Mouse (Mus musculus) layer of hippocampus, postnatal 10 days (tissue): ENCODE results near the gene Itgb4. TPM values are rescaled to one million over a fixed set of nuclear protein-coding genes. Genes with fewer than 3 reads are reported as not detected.

ENCODE experiments used
- DNase-seq, 2 experiments: peaks; one replicate each; pipeline ENCODE4 v3.0.0; 2021; ENCODE audit warnings: low spot score in 2 of 2
- total RNA-seq, 2 experiments: library from RNA; stranded (reverse); gene quantifications; 2 replicates each; pipeline ENCODE4 v1.2.3; 2021

Gene Itgb4
- total RNA-seq, 2 experiments from 2014 or later = 0.85 to 1.3 TPM

GRCm38 (mm10) chr11:115968731-115969405 lies 5.6 kb upstream of the Itgb4 start:
- DNase-seq = no peak

GRCm38 (mm10) chr11:115970006-115970673 lies 4.4 kb upstream of the Itgb4 start:
- DNase-seq = no peak

GRCm38 (mm10) chr11:115971016-115971415 lies 3.5 kb upstream of the Itgb4 start:
- no peak for DNase-seq

- DNase-seq = no peak
Measured at GRCm38 (mm10) chr11:115975083-115975420, 543 bp downstream of the Itgb4 start.

DNA sequence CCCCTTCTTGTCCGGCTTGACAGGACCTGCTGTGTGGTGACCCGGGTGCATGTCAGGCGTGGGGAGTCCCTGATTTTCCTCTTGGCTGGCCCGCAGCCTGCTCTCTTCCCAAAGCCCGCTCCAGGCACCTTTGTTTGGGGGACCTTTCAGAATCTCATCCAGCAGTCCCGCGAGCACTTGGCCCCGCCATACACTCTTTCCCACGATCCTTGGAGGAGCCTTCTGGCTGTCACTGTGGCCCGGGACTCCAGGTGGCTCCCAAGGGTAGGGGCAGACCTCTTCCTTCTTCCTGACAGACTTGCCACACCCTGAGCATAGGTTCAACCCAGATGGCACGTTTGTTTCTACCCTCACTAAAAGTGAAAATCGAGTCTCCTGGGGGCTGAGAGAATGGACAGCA lies 1.0 kb downstream of the Itgb4 start:
- DNase-seq = no peak

- DNase-seq = no peak
Measured at GRCm38 (mm10) chr11:115982472-115982871, 8.0 kb downstream of the Itgb4 start.

DNA sequence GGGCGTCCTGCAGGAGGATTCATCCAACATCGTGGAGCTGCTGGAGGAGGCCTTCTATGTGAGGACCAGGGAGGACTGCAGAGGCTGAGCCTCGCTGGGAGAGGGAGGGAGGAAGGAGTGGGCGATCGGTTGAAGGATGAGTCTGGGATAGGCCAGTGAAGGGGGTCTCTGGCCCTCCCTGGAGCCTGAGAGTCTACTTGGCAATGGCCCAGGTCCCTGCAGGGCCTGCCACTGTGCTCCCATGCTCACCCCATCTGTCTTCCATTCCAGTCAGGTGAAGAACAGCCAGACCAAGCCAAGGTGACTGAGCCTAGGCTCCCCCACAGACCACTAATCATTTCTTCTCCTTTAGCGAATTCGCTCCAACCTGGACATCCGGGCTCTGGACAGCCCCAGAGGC lies 8.8 kb downstream of the Itgb4 start:
- no peak for DNase-seq

DNA sequence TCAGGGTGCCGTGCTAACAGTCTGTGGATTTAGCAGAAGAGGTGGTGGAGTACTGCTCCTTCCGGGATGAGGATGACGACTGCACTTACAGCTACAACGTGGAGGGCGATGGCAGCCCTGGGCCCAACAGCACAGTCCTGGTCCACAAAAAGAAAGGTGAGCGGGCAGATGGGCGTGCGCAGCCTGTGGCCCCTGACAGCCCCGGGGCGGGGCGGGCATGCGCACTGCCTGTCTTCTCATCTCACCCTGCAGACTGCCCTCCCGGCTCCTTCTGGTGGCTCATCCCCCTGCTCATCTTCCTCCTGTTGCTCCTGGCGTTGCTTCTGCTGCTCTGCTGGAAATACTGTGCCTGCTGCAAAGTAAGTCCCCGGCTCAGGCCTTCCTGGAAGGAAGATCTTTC lies 15.2 kb downstream of the Itgb4 start:
- no peak for DNase-seq

DNA sequence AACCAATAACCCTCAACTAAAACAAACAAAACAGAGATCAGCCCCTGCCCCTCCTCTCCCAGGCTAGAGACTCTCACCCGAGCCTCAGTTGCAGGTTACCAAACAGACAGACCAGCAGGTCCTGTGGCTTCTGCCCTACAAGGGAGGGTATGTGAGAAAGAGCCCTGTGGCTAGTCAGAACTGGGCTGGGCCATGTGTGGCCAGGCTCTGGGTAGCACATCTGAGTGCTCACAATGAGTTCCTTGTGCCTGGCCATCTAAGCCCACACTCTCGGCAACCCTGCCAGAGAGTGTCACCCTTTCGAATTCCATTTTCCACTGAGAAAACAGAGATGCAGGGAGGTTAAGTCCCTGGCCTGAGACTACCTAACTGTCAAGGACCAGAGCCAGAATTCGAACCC lies 17.6 kb downstream of the Itgb4 start:
- no peak for DNase-seq

DNA sequence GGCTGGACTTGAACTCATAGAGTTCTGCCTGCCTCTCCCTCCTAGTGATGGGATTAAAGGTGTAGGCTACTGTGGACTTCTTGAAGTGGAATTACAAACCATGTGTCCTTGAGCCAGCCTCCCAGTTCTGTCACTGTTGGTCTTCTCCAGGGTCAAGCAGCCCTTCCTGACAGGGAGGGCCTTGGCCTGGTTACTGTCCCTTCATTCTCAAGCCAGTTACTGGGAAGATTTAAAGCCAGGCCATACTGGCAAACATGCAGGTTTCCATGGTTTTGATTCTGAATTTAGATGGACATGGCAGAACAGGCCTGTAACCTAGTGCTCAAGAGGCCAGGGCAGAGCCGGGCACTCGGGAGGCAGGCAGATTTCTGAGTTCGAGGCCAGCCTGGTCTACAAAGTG lies 20.7 kb downstream of the Itgb4 start:
- DNase-seq = no peak

DNA sequence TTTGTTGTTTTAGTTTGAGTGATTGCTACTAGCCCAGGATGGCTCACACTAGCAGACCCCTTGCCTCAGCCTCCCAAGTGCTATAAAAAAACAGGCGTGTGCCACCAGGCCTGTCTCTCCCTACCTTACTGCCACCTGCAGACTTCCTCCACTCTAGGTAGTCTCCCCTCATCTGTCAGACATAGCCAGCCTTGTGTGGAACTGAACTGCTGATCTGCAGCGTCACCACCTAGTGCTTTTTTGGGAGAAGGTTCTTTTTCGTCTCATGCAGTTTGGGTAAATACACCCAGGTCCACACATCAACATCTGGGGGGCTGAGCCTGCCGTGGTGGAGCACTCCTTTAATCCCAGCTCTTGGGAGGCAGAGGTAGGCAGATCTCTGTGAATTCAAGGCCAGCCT lies 22.5 kb downstream of the Itgb4 start:
- DNase-seq = no peak

DNA sequence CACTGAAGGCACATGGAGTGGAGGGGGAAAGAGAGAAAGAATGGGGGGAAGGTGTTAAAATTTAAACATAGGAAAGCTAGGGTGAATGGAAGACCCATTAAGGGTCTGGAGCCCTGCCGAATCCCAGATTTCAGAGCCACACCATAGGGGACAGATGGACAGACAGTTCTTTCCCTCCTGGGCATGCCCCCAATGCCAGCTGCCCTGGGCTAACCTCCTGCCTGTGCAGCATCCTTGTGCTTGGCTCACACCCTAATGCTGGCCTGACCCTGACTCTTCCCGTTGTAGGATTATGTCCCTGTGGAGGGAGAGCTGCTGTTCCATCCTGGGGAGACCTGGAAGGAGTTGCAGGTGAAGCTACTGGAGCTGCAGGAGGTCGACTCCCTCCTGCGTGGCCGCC lies 23.2 kb downstream of the Itgb4 start:
- no peak for DNase-seq

- DNase-seq = no peak
Measured at GRCm38 (mm10) chr11:115999027-115999426, 24.5 kb downstream of the Itgb4 start.

DNA sequence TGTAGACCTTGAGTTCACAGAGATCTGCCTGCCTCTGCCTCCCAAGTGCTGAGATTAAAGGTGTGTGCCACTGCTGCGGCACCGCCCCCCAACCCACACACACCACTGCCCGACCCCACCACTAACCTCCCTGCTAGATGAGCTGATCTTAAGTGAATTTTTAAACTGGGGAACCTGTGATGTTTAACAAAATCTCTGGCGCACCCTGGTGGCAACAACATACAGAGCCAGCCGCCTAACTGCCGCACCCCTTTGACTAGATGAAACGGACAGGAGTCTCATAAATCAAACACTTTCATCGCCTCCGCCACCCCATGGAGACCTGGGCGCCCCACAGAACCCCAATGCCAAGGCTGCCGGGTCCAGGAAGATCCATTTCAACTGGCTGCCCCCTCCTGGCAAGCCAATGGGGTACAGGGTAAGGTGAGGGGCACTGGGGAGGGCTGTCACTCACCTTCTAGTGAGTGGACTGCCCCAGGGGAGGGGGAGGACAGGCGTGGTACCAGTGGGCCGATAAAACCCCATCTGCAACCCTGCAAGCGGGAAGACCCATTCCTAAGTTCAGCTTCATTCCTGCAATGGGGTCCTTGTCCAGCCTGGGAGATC lies 25.1 kb downstream of the Itgb4 start:
- DNase-seq = peak; percentile 79 to 86

- DNase-seq = no peak
Measured at GRCm38 (mm10) chr11:116000607-116001006, 26.1 kb downstream of the Itgb4 start.

GRCm38 (mm10) chr11:116001725-116002124 lies 27.2 kb downstream of the Itgb4 start:
- DNase-seq = no peak

DNA sequence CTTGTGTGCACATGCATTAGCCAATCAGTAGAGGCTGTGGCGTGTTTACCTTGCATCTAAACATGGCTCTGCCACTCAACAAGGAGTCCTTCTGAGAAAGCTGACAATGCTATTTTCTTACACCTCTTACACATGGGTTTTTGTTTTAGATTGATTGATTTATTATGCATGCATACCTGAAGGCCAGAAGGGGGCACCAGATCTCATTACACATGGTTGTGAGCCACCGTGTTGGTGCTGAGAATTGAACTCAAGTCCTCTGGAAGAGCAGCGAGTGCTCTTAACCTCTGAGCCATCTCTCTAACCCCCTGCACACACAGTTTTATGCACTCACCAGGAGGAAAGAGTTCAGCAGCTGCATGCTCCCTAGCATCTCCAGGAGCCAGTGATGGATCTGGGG lies 28.4 kb downstream of the Itgb4 start:
- no peak for DNase-seq

DNA sequence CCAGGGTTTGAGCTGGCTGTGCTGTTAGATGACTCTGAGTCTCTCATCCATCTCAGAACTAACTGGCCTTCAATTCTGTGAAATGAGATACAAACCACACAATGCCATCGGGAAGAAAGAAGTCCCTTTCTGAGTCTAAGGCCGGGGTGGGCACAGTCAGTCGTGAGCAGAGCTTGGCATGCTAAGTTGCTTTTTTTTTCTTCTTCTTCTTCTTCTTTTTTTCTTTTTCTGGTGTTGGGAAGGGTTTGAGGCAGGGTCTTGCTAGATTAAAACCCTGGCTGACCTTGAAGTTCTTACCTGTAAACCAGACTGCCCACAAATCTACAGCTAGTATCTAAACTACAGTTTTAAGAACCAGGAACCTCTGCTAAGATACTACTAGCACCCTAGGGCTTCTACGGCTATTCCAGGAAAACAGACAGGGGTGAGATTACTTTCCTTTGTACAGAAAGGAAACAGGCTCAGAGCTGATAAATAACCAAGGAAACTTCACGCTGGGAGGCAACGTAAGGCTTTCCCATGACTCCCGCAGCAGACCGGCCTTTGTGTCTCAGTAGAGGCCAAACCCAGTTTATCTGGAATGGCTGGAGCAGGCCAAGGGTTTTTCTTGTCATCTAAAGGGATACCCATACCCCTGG lies 29.8 kb downstream of the Itgb4 start:
- no peak for DNase-seq

- DNase-seq = peak; percentile 64 to 80
Measured at GRCm38 (mm10) chr11:116004840-116005700, 30.6 kb downstream of the Itgb4 start.

DNA sequence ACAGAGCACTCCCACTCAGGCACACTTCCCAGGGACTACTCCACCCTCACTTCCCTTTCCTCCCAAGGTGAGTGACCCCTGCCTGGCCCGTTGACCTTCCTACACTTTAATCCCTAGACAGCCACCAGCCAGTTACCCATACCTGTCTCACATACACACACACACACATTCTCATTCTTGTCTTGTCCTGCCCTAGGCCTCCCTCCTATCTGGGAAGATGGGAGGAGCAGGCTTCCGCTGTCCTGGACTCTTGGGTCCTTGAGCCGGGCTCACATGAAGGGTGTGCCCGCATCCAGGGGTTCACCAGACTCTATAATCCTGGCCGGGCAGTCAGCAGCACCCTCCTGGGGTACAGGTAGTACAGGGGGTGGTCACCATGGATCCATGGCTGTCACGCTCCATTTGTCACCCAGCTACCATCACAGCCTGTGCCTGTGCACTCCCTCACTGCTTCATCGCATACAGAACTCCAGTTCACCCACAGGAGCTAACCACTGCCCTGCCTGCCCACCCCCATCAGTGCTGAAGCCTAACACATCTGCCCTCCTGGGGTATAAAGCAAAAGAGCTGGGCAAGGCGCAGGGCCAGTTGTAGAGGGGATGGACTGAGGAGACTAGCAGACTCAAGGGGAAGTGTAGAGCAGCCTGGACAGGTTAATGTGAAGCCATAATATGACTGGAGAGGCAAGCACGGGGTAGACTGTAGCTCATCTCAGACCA lies 31.4 kb downstream of the Itgb4 start:
- no peak for DNase-seq
